Mouse (Mus musculus) megakaryocyte, adult 5-6 weeks (primary cell): ENCODE results near the gene Nnat. TPM values are rescaled to one million over a fixed set of nuclear protein-coding genes. Genes with fewer than 3 reads are reported as not detected.

ENCODE experiments used
- ATAC-seq: 2 replicates; pipeline ENCODE4 v1.8.0; 2016; ENCODE audit warnings: mild to moderate bottlenecking, inconsistent platforms; ENCODE audit not compliant: poor library complexity, severe bottlenecking
- total RNA-seq, 2 experiments: library from RNA; stranded (forward) in 1 of 2; stranded (reverse) in 1 of 2; fragments of 153-499, 151-499 nt in 1 of 2; fragments of 221-1000, 200-1000 nt in 1 of 2; gene quantifications; 2 replicates each; pipeline versions ENCODE4 v1.2.3 to v1.2.4; 2015 to 2017

The Nnat gene
- total RNA-seq, 2 experiments from 2014 or later = not detected

- no peak for ATAC-seq
These were observed 13.2 kb upstream of the Nnat start for GRCm38 (mm10) chr2:157546686-157547085.

GRCm38 (mm10) chr2:157550292-157550691 is 9.6 kb upstream of the Nnat start:
- ATAC-seq = no peak

GRCm38 (mm10) chr2:157552158-157552886 is 7.6 kb upstream of the Nnat start:
- no peak for ATAC-seq

GRCm38 (mm10) chr2:157556074-157556698 is 3.7 kb upstream of the Nnat start:
- no peak for ATAC-seq

GRCm38 (mm10) chr2:157558051-157558450 is 1.8 kb upstream of the Nnat start:
- no peak for ATAC-seq

GRCm38 (mm10) chr2:157558520-157558919 is 1.4 kb upstream of the Nnat start:
- peak; percentile 36; the same call in 1 of the 2 replicates for ATAC-seq

- no peak for ATAC-seq
These were observed 438 bp upstream of the Nnat start for GRCm38 (mm10) chr2:157559440-157559839.

- ATAC-seq = no peak
These were observed 424 bp downstream of the Nnat start for GRCm38 (mm10) chr2:157560302-157560701.

GRCm38 (mm10) chr2:157561165-157561836 is 1.4 kb downstream of the Nnat start:
- peak; percentile 30; the same call in 1 of the 2 replicates for ATAC-seq

GRCm38 (mm10) chr2:157563031-157563430 is 3.2 kb downstream of the Nnat start:
- no peak for ATAC-seq

- ATAC-seq = no peak
These were observed 4.8 kb downstream of the Nnat start for GRCm38 (mm10) chr2:157564723-157565122.

- no peak for ATAC-seq
These were observed 5.6 kb downstream of the Nnat start for GRCm38 (mm10) chr2:157565446-157565845.

GRCm38 (mm10) chr2:157565898-157566259 is 6.0 kb downstream of the Nnat start:
- ATAC-seq = no peak

GRCm38 (mm10) chr2:157566260-157566952 is 6.5 kb downstream of the Nnat start:
- ATAC-seq = peak; percentile 79

GRCm38 (mm10) chr2:157567235-157567961 is 7.5 kb downstream of the Nnat start:
- ATAC-seq = peak; percentile 48

- ATAC-seq = no peak
These were observed 9.0 kb downstream of the Nnat start for GRCm38 (mm10) chr2:157568881-157569280.

- ATAC-seq = no peak
These were observed 10.1 kb downstream of the Nnat start for GRCm38 (mm10) chr2:157569796-157570485.

GRCm38 (mm10) chr2:157571224-157571832 is 11.4 kb downstream of the Nnat start, which contains the start of gene Blcap:
Gene Blcap (minus strand): TSS chr2:157571274.
- peak; percentile 47; the same call in 1 of the 2 replicates for ATAC-seq

- ATAC-seq = no peak
These were observed 12.9 kb downstream of the Nnat start for GRCm38 (mm10) chr2:157572786-157573185.
